Mouse (Mus musculus) urinary bladder, adult 18-20 months (tissue): ENCODE data around the gene Upk1a.

Experiments used
- DNase-seq, 2 experiments: peaks; one replicate each; pipeline ENCODE4 v3.0.0; 2022; ENCODE audit warnings: low spot score in 2 of 2, mixed read lengths in 2 of 2

Upk1a gene

DNA sequence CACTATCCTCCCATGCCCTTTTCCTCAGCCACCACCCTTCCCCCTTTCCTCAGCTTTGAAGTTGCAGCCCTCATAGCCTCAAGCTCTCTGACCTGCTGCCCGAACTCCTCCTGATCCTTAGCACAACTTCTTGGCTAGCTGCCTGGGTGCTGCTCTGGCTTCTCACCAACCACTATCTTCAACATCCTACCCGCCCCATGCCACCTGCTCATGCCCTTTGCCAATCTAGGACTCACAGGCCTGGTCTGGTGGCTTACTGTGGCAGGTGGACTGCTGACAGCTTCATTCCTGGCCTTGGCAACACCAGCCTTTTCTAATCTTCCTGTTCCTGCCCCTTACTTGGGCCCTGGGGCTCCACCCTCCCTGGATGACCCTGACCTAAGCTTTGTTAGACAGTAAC lies 39.7 kb downstream of the Upk1a start:
- DNase-seq, result no peak

DNA sequence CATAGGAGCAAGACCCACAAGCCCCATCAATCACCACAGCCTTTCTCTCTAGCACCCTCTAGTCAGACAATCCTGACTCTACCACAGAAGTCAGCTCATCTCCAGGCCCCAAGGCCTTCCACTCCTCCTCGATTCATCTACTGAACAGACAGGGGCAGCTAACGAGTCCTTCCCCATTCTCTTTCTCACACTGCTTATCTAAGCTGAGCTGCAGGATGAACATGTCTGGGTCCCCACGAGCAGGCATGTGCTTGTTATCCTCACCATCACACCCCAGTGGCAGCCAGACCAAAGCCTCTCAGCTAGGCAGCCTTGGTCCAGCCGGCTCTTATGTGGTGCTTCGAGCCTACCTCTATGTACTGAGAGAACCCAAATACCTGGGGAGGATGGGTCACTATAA lies 40.3 kb downstream of the Upk1a start:
- no peak for DNase-seq

DNA sequence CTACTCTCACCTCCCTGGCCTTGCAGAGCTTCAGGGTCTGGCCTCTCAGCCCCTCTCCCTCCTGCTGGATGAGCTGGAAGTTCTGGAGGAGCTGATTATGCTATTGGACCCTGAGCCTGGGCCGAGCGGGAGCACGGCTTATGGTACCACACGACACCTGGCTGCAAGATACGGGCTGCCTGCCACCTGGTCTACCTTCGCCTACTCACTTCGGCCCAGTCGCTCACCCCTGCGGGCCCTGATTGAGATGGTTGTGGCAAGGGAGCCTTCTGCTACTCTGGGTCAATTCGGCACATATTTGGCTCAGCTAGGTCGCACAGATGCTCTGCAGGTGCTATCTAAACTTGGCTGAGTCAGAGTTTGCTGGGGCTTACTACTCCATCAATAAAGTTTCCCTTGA lies 45.1 kb downstream of the Upk1a start:
- DNase-seq, result no peak

DNA sequence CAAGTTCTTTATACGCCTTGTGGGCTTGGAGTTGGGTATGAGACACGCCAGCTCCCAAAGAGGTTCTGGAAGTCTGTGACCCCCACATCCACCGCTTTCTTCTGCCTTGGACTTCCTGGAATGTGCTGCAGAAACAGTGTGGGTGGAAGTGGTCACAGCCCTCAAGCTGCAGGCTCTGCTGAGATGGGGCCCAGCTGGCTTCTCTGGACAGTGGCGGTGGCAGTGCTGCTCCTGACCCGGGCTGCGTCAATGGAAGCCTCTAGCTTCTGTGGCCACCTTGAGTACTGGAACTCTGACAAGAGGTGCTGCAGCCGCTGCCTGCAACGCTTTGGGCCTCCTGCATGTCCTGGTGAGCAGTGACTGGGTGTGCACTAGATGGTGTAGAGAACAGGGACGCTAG lies 46.6 kb downstream of the Upk1a start:
- DNase-seq, result no peak

DNA sequence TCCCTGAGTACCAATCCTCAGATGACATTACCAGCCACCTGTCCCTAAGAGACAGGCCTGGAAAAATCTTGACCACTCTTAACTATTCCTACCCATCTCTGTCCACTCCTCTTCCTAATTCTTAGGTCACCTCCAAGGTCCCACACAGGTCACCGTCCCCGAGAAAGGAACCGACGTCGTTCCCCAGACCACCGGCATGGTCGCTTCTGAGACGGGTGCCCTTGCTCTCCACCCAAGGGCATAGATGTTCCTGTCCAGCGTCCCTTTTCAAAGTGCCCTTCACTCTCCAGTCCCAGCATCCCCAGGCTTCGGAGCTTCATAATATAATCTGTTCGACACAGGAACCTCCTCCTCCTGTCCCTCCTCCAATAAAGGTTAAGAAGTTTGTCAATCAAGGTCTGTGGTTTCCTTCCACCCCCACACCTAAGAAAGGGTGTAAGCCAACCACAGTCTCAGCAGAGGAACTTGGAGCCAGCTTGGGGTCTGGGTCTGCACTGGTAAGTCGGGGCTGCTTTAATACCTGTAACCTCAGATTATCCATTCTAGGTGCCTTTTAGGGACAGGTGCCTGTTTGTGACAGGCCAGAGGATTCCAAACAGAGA lies 47.6 kb downstream of the Upk1a start, which contains the start of gene Igflr1:
Gene Igflr1, plus strand, starts transcription at position 458 of the 602 bp plus-strand sequence.
- DNase-seq, result no peak

DNA sequence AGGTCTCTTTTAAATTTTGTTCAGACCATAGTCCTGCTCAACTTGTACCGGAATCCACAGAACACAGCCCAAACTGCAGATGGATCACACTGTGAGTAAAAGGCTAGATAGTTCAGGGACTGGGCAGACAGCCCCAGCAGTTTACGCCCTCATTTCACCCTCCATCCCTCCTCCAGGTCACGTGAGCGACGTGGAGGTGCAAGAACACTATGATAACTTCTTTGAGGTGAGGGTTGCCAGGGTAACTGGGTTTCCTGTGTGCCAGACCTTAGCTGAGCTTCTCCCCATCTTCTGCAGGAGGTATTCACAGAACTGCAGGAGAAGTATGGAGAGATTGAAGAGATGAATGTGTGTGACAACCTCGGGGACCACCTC lies 48.8 kb downstream of the Upk1a start:
- DNase-seq, result no peak

DNA sequence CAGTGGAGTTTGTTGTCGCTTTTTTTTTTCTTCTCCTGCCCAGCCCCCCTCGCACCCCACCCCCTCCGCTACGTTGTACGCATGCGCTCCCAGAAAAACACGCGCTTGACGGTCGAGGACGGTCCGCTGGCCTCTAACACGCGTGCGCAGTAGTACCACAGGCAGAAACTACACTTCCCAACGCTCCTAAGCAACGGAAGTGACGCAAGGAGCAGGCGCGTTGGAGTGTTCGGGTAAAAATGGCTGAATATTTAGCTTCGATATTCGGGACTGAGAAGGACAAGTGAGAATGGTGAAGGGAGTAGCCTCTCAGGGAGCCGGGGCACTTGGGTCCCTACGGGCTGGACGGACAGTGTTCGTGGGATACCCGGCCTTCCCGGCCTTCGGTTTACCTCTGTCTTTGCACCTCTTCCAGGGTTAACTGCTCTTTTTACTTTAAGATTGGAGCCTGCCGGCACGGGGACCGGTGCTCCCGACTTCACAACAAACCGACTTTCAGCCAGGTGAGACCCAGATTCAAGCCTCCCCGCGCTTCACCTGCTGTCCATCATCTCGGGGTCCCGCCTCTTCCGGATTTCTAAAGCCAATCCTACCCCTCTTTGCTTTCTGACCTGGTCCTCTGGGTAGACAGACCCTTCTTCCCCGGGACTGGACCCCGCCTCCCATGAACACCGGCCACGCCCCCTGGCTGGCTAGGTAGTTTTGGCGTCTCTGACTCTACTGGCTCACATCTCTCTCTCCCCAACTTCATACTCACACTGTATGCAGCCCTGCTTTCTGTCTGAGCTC lies 49.3 kb downstream of the Upk1a start, which contains the start of the genes U2af1l4, Gm49396 and Psenen:
Gene U2af1l4, plus strand, starts transcription at position 185 of the 789 bp plus-strand sequence.
Gene Gm49396, plus strand, starts transcription at position 228 of the 789 bp plus-strand sequence.
Gene Psenen, minus strand, starts transcription at position 511 of the 789 bp plus-strand sequence.
- DNase-seq, result peak; percentile 83 to 96

DNA sequence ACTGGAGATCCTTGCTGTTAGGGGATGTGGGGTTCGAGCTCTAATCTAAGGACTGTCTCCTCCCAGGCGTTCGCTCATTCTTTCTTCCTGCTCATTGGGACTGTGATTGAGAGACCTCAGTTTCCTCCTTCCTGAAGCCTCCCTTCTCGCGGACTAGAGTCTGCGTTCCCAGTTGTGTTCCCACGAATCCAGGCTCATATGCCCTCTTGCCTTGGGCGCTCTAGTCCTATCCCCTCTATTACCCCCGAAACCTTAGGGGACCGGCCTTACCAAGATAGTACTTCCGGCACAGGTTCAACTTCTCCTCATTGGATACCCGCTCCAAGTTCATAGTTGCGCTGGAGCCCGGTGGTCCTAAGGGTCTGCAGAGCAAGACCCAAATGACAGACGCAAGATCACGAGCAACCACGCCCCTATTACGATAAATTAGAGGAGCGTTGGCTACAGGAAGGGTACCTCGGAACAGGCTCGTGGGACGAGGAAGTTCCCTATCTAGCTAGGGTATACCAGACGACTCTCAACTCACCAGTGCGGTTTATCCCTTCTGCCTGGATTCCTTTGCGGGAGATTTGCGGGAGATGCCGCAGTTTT lies 50.0 kb downstream of the Upk1a start:
- DNase-seq, result peak; percentile 32 to 65

DNA sequence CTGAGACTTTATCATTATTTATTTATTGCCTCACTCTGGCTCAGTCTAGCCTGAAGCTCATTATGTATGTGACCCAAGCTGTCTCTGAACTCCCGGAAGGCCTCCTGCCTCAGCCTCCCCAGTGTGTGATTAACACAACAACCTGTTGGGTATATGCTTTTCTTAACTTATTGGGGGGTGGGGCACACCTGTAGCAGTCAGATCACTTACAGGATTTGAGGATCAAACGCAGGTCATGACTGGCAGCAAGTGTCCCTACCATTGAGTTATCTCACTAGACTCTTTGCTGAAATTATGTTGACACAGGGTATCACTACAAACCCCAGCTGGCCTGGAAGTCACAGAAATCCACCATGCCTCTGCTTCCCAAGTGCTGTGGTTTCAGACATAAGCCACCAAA lies 52.4 kb downstream of the Upk1a start:
- no peak for DNase-seq

DNA sequence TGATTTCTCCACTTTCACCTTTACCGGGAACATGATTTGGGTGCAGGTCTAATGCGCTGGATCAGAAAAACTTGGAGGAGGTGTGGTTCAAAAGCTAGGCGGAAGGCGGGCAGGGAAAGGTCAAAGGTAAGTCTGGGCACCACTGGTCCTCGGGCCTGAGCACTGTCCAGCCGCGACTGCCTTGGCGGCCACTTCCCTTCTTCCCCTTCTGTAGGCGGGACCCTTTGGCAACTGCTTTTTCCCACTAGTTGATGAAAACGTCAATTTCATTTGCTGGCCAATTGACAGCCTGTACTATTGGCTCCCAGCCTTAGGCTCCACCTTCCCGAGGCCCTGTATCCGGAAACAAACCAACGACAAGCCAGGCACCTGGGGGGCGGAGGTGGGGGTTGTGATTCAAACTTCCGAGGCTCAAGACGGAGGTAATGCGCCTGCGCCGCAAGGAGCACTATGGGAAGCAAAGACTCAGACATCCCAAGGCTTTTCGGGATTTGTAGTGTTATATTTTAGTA lies 53.1 kb downstream of the Upk1a start, which contains the start of gene Lin37:
Gene Lin37, minus strand, starts transcription at position 396 of the 512 bp plus-strand sequence.
- DNase-seq, result peak; percentile 85 to 97

DNA sequence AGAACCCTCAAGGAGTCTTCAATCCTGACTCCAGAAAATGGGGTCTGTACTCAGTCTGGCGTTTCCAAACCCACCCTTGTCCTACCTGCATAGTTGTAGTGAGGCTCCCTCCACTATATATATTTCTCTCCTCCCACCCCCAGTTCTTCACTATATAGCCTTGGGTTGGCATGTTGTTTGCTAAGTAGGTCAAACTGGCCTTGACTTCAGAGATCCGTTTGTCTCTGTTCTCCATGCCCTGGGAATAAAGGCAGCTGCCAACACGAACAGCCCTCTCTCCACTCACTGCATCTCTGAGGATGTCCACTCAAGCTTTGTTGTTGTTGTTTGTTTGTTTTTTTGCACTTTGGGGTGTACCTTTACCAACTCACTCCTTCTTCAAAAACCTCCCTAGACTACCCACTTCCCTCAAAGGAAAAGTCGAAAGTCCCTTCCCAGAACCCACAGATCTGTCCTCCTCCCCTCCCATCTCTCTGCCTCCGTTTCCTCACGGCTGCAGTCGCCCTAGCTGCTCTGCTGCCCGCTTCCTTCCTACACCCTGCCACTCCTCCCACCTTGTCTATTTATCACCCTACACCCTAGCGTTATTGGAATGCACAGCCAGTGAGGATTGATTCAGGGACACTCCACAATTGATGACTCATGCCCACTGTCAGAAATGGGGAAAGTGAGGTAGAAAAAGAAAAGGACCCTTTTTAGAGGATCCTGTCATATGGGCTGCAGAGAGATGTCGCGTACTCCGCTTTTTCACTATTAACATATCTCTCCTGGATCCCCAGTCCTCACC lies 53.8 kb downstream of the Upk1a start:
- DNase-seq, result no peak

DNA sequence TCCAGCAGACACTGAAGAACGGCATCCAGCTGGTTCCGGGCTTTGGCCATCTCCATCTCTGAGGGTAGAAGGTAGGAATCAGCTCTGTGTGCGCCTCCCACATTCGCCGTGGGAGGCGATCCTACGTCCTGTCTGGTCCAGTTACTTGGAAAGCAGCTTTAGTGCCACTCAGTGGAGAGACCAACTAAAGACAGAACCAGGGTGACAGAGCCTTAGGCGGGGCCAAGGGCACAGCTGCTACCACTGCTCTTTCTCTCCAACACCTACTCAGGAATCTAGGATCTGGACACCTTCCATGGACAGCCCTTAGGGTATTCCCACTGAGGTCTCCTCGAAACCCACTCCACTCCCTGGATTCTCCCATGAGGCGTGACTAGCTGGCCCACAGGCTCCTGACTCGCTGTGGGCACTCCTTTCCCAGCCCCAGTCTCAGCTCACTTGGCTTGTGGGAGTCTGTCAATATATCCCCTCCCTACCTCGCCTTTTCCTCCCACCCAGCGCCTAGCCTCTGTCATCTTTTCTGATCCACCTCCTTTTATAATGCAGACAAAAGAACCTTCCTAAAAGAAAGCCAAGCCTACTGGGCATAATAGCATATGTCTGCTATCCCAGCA lies 54.6 kb downstream of the Upk1a start:
- DNase-seq, result no peak

DNA sequence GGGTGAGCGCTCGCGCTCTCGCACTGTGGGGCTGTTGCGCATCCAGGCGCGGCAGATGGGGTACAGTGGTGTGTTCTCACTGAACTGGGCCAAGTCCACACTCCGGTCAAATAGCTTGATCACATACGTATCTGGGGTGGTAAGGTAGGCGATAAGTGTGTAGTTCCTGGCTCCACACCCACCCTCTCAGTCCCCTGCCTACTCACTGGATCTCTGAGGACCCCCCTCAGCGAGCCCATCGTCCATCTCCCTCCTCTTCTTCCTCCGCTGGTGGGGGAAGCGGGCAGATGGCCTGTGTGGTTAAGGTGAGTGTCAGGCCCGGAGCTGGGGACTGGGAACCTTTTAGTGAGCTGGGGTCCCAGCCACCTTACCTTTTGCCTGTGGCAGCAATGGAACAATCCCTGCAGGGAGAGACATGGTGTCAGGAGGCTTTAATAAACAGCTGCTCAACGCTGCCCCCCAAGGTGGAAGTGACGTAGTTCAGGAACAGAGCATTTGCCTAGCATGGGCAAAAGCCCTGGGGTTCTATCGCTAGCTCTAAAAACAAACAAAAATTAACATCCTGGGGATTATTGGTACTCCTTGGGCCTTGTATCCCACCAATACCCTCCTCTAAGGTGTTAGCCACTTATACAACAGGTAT lies 55.6 kb downstream of the Upk1a start:
- no peak for DNase-seq

DNA sequence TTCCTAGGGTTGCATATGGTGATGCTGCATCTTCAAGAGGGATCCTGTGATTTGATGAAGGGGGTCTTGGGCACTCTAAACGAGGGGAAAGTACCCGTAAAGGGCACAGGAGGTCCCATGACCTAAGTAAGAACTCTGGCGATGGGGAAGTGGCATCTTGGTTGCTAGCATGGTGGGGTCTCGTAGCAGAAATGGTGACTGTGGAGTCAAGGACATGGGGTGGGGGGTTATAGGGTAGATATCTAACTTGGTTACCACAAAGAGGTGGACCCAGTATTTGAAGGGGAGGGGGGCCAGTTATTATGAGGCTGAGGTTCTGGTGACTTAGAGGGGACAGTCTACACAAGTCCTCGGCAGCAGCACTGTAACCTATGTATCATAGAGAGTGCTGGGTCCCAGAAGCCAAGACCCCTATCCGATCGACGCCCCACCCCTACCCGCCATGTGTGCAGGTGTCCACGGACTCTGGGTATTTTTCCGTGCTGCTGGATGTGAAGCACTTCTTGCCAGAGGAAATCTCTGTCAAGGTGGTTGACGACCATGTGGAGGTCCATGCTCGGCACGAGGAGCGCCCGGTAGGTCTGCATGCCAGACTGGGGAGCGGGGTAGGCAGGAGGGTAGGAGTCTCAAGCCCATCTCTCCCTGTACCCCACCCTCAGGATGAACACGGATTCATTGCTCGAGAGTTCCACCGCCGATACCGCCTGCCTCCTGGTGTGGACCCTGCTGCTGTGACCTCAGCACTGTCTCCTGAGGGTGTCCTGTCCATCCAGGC lies 58.6 kb downstream of the Upk1a start:
- no peak for DNase-seq
